Comparison of ENCODE assay signal across 7 mouse cellular contexts in the genomic region with DNA sequence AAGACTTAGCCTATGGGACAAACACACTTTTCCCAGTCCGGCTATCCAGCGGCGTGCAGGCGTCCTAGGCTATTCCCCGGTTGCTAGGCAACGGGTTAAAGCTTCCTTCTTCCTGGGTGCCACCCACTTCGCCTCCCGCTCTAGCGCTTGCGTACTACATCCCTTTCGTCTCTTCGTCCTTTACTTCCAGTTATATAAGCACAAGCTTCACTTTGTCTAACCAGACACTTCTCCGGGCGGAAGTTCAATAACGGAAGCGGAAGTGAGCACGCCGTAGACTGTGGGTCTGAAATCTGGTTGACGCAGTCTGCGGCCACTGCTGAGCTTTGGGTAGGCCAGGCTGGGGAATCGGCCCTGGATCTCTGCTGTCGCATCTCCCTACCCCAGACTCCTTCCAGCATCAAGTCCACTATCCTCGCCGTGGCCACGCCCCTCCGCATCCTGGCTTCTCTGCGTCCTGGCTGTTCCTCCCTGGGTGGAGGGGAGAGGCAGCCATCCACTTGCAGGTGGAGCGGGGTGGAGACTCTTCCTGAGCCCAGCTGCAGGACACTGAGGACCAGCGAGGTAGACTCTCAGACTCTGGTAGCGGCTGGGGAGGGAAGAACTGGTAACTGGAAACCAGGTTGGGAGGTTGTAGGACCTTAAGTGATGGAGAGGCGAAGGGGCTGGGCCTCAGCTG. TPM values are rescaled to one million over a fixed set of nuclear protein-coding genes. Genes with fewer than 3 reads are reported as not detected.
DNase-seq lines count a peak whose midpoint lies in the region; ATAC-seq lines count a peak whose summit lies in the region.

TSS of gene Fam120b (plus strand) at position 206 of the 679 bp plus-strand sequence.

- intact Hi-C loops in gastrocnemius, postnatal 14 days (cut with DNase I; ENCODE audit: low total_unique reads): no loop called here
- intact Hi-C loops in left cerebral cortex, postnatal 10 days (cut with DNase I): loop anchor here (5.0 kb wide), 2 partner anchors 71 to 329 kb away; no protein-coding TSS in a partner anchor

- ATAC-seq in inflammation-experienced regulatory T-cells, adult 6 months: peak; percentile 99
- peak; percentile 99 for ATAC-seq in megakaryocyte-erythroid progenitor cell, adult 5-6 weeks (replicated peaks; ENCODE audit: low FRiP score, low TSS enrichment, poor library complexity, severe bottlenecking)

- peak; percentile 67 to 76 for DNase-seq in adrenal gland, adult 18-20 months (ENCODE audit: low spot score in 2 of 2)
- peak; percentile 95 for DNase-seq in embryo, embryonic 10.5 days (ENCODE audit: low spot score)
- DNase-seq in gastrocnemius, postnatal 14 days: peak; percentile 85
- peak; percentile 90 to 93 for DNase-seq in left cerebral cortex, postnatal 10 days (ENCODE audit: extremely low spot score in 1 of 2, low spot score in 2 of 2)
- DNase-seq in right cerebral cortex, postnatal 25 days: peak; percentile 88

RNA-seq across cellular contexts. Expression of gene Fam120b, which starts in this region (rescaled TPM):
- total RNA-seq in adrenal gland, adult 18-20 months (2021): 10 to 100 TPM; 19.9 to 22.1 TPM
- 1 to 10 TPM; 8.6 to 8.8 TPM for total RNA-seq in gastrocnemius, postnatal 14 days (2021)
- 10 to 100 TPM; 23.8 to 39.8 (median 32.7) TPM for polyA plus RNA-seq in inflammation-experienced regulatory T-cells, adult 6 months (2017; shearing (Covaris generic))
- total RNA-seq in left cerebral cortex, postnatal 10 days (2021): 10 to 100 TPM; 33.5 to 35.8 TPM
- total RNA-seq in megakaryocyte-erythroid progenitor cell, adult 5-6 weeks (2014; fragmentation: Nextera tagmentation): 8.0 and 11.9 TPM in 2 replicates
- 9.8 and 11.0 TPM in 2 replicates for total RNA-seq in megakaryocyte-erythroid progenitor cell, adult 5-6 weeks (2017)

Comparison
In these comparisons a context has a peak if more than half of its experiments do, and no peak if none do; other contexts are left out.
1. Peak in every context shown above with its lines: DNase-seq and ATAC-seq.